Mouse (Mus musculus): ENCODE measurements around the gene Fbxo10.
"Not testable (repeated sequence)": the region's sequence is repeated elsewhere in the genome, so short reads cannot be mapped to it uniquely, and the experiment has no call there.

The Fbxo10 gene

GRCm38 (mm10) chr4:45084021-45084894, at the start of gene Fbxo10:
Gene Fbxo10 (minus strand): TSS chr4:45084604.
- DNase-seq (ENCODE audit: extremely low spot score, low spot score): peak; percentile 92

GRCm38 (mm10) chr4:45131021-45131420, 46.6 kb upstream of the Fbxo10 start:
- DNase-seq (ENCODE audit: extremely low spot score, low spot score): no peak

GRCm38 (mm10) chr4:45121311-45121710, 36.9 kb upstream of the Fbxo10 start:
- no peak for DNase-seq (ENCODE audit: extremely low spot score, low spot score)

- no peak for DNase-seq (ENCODE audit: extremely low spot score, low spot score)
Observed at GRCm38 (mm10) chr4:45108456-45109110, 24.2 kb upstream of the Fbxo10 start.

GRCm38 (mm10) chr4:45107601-45108277, 23.3 kb upstream of the Fbxo10 start, which contains the start of gene Tomm5:
Gene Tomm5 (minus strand): TSS chr4:45108114.
- DNase-seq (ENCODE audit: extremely low spot score, low spot score): peak; percentile 84

- no peak for DNase-seq (ENCODE audit: extremely low spot score, low spot score)
Observed at GRCm38 (mm10) chr4:45107066-45107465, 22.7 kb upstream of the Fbxo10 start.

GRCm38 (mm10) chr4:45106409-45106808, 22.0 kb upstream of the Fbxo10 start:
- no peak for DNase-seq (ENCODE audit: extremely low spot score, low spot score)

GRCm38 (mm10) chr4:45097198-45097872, 12.9 kb upstream of the Fbxo10 start:
- peak; percentile 80 for DNase-seq (ENCODE audit: extremely low spot score, low spot score)

GRCm38 (mm10) chr4:45084895-45085290, 489 bp upstream of the Fbxo10 start:
- no peak for DNase-seq (ENCODE audit: extremely low spot score, low spot score)

- DNase-seq (ENCODE audit: extremely low spot score, low spot score): peak; percentile 30
Observed at GRCm38 (mm10) chr4:45083487-45083886, 917 bp downstream of the Fbxo10 start.

GRCm38 (mm10) chr4:45082951-45083350, 1.5 kb downstream of the Fbxo10 start:
- DNase-seq (ENCODE audit: extremely low spot score, low spot score): no peak

GRCm38 (mm10) chr4:45081041-45081440, 3.4 kb downstream of the Fbxo10 start:
- not testable (repeated sequence) for DNase-seq (ENCODE audit: extremely low spot score, low spot score)

GRCm38 (mm10) chr4:45073544-45073943, 10.9 kb downstream of the Fbxo10 start:
- no peak for DNase-seq (ENCODE audit: extremely low spot score, low spot score)

- no peak for DNase-seq (ENCODE audit: extremely low spot score, low spot score)
Observed at GRCm38 (mm10) chr4:45072261-45072973, 12.0 kb downstream of the Fbxo10 start.

- DNase-seq (ENCODE audit: extremely low spot score, low spot score): no peak
Observed at GRCm38 (mm10) chr4:45067742-45068141, 16.7 kb downstream of the Fbxo10 start.

- no peak for DNase-seq (ENCODE audit: extremely low spot score, low spot score)
Observed at GRCm38 (mm10) chr4:45066036-45066730, 18.2 kb downstream of the Fbxo10 start.

- no peak for DNase-seq (ENCODE audit: extremely low spot score, low spot score)
Observed at GRCm38 (mm10) chr4:45064577-45064976, 19.8 kb downstream of the Fbxo10 start.

GRCm38 (mm10) chr4:45063836-45064235, 20.6 kb downstream of the Fbxo10 start:
- DNase-seq (ENCODE audit: extremely low spot score, low spot score): not testable (repeated sequence)

- DNase-seq (ENCODE audit: extremely low spot score, low spot score): no peak
Observed at GRCm38 (mm10) chr4:45055451-45055850, 29.0 kb downstream of the Fbxo10 start.

GRCm38 (mm10) chr4:45054862-45055261, 29.5 kb downstream of the Fbxo10 start:
- DNase-seq (ENCODE audit: extremely low spot score, low spot score): no peak

Data from neural tube, embryonic 10.5 days (tissue).